Mouse (Mus musculus): ENCODE data around the gene Uxs1. TPM values are rescaled to one million over a fixed set of nuclear protein-coding genes. Genes with fewer than 3 reads are reported as not detected.
A peak's percentile ranks its signal among the peaks of the same experiment; 100 is the strongest.

Uxs1 gene
- total RNA-seq (2021), result 1 to 10 TPM; 7.8 to 8.8 TPM
- long read RNA-seq, experiment 1, full-length matches to known transcripts, result 6 of 8 reads
- long read RNA-seq, experiment 1, partial matches to known transcripts, result 1 of 8 reads
- long read RNA-seq, experiment 1, other reads (novel, unspliced or antisense), result 1 of 8 reads
- long read RNA-seq, experiment 2, full-length matches to known transcripts, result 5 of 9 reads
- long read RNA-seq, experiment 2, partial matches to known transcripts, result 0 of 9 reads
- long read RNA-seq, experiment 2, other reads (novel, unspliced or antisense), result 4 of 9 reads

GRCm38 (mm10) chr1:43827763-43828194 is at the start of gene Uxs1:
Uxs1 (minus strand) TSS chr1:43827800.
- peak; percentile 98 for DNase-seq
- intact Hi-C loops (cut with DNase I), result no loop called here

GRCm38 (mm10) chr1:43877233-43877632 is 49.6 kb upstream of the Uxs1 start:
- no peak for DNase-seq
- intact Hi-C loops (cut with DNase I), result no loop called here

- DNase-seq, result no peak
- intact Hi-C loops (cut with DNase I), result no loop called here
Observed at GRCm38 (mm10) chr1:43871116-43871515, 43.5 kb upstream of the Uxs1 start.

- DNase-seq, result no peak
- intact Hi-C loops (cut with DNase I), result no loop called here
Observed at GRCm38 (mm10) chr1:43868510-43868909, 40.9 kb upstream of the Uxs1 start.

GRCm38 (mm10) chr1:43864758-43865157 is 37.2 kb upstream of the Uxs1 start:
- intact Hi-C loops (cut with DNase I), result no loop called here
- DNase-seq, result no peak

- DNase-seq, result no peak
- intact Hi-C loops (cut with DNase I), result no loop called here
Observed at GRCm38 (mm10) chr1:43862614-43863013, 35.0 kb upstream of the Uxs1 start.

- no peak for DNase-seq
- intact Hi-C loops (cut with DNase I), result no loop called here
Observed at GRCm38 (mm10) chr1:43858988-43859387, 31.4 kb upstream of the Uxs1 start.

GRCm38 (mm10) chr1:43857656-43858055 is 30.1 kb upstream of the Uxs1 start:
- DNase-seq, result no peak
- intact Hi-C loops (cut with DNase I), result no loop called here

GRCm38 (mm10) chr1:43855591-43855990 is 28.0 kb upstream of the Uxs1 start:
- no peak for DNase-seq
- intact Hi-C loops (cut with DNase I), result no loop called here

- no peak for DNase-seq
- intact Hi-C loops (cut with DNase I), result no loop called here
Observed at GRCm38 (mm10) chr1:43843398-43843797, 15.8 kb upstream of the Uxs1 start.

- intact Hi-C loops (cut with DNase I), result no loop called here
- no peak for DNase-seq
Observed at GRCm38 (mm10) chr1:43837236-43837635, 9.6 kb upstream of the Uxs1 start.

- DNase-seq, result no peak
- intact Hi-C loops (cut with DNase I), result no loop called here
Observed at GRCm38 (mm10) chr1:43830096-43830495, 2.5 kb upstream of the Uxs1 start.

GRCm38 (mm10) chr1:43827002-43827762 is 418 bp downstream of the Uxs1 start:
- DNase-seq, result no peak
- intact Hi-C loops (cut with DNase I), result no loop called here

GRCm38 (mm10) chr1:43826628-43827001 is 985 bp downstream of the Uxs1 start:
- no peak for DNase-seq
- intact Hi-C loops (cut with DNase I), result no loop called here

- intact Hi-C loops (cut with DNase I), result no loop called here
- no peak for DNase-seq
Observed at GRCm38 (mm10) chr1:43823406-43823805, 4.2 kb downstream of the Uxs1 start.

- DNase-seq, result no peak
- intact Hi-C loops (cut with DNase I), result no loop called here
Observed at GRCm38 (mm10) chr1:43822586-43822985, 5.0 kb downstream of the Uxs1 start.

- intact Hi-C loops (cut with DNase I), result no loop called here
- DNase-seq, result no peak
Observed at GRCm38 (mm10) chr1:43821804-43822203, 5.8 kb downstream of the Uxs1 start.

- DNase-seq, result no peak
- intact Hi-C loops (cut with DNase I), result no loop called here
Observed at GRCm38 (mm10) chr1:43820571-43820970, 7.0 kb downstream of the Uxs1 start.

- intact Hi-C loops (cut with DNase I), result no loop called here
- DNase-seq, result no peak
Observed at GRCm38 (mm10) chr1:43819091-43819490, 8.5 kb downstream of the Uxs1 start.

- no peak for DNase-seq
Observed at GRCm38 (mm10) chr1:43818356-43818755, 9.2 kb downstream of the Uxs1 start.

GRCm38 (mm10) chr1:43811764-43812163 is 15.8 kb downstream of the Uxs1 start:
- intact Hi-C loops (cut with DNase I), result no loop called here
- no peak for DNase-seq

More at GRCm38 (mm10) chr1:43818356-43818755, 9.2 kb downstream of the Uxs1 start:
- intact Hi-C loops (cut with DNase I), result no loop called here

- intact Hi-C loops (cut with DNase I), result no loop called here
Observed at GRCm38 (mm10) chr1:43811055-43811454, 16.5 kb downstream of the Uxs1 start.

More at GRCm38 (mm10) chr1:43811055-43811454, 16.5 kb downstream of the Uxs1 start:
- no peak for DNase-seq

Measured in heart, postnatal 14 days (tissue).